Mouse (Mus musculus) right cerebral cortex, postnatal 4 days (tissue): ENCODE results near the gene Gm10840.
"Not testable (repeated sequence)": the region's sequence is repeated elsewhere in the genome, so short reads cannot be mapped to it uniquely, and the experiment has no call there.

ENCODE experiments used
- DNase-seq: peaks from one replicate; pipeline ENCODE4 v3.0.0-alpha.2; 2022

Gene Gm10840

GRCm38 (mm10) chr11:106199997-106200396 is 39.3 kb downstream of the Gm10840 start:
- not testable (repeated sequence) for DNase-seq

- DNase-seq, result no peak
These were observed 40.1 kb downstream of the Gm10840 start for GRCm38 (mm10) chr11:106200756-106201155.

DNA sequence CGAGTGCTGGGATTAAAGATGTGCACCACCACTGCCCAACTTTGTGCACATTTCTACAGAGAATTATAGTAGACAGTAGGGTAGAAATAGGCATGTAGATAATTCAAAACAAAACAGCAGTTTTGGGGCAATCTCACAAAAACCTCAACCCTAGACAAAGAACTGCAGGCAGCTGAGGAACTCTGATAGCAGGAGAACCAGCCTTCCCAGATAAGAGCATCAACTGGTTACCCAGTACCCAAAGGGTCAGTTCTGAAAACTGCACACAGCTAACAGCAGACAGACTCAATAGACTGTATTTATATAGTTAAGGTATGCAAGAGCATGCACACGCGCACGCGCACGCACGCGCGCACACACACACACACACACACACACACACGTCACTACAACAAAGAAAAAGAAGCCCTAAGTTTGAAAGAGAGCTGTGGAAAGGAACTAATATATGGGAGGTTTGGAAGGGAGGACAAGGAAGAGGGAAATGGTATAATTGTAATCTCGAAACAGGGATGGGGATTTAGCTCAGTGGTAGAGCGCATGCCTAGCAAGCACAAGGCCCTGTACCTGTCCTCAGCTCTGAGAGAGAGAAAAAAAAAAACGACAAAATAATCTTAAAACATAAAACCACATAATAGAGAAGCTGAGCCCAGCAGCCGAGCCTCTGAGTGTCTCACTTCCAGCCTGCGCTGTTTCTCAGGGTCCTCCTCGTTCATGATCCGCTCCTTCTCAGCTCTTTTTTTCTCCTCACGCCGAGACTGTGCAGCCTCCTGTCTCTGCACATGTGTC is 40.9 kb downstream of the Gm10840 start:
- no peak for DNase-seq

GRCm38 (mm10) chr11:106202123-106202465 is 41.4 kb downstream of the Gm10840 start, which contains the start of gene Strada:
Strada (minus strand) TSS chr11:106202168.
- DNase-seq, result no peak
